Comparison of ENCODE assay signal across 8 mouse cellular contexts in genomic region chr10:81544296-81545160, GRCm38 (mm10). TPM values are rescaled to one million over a fixed set of nuclear protein-coding genes. Genes with fewer than 3 reads are reported as not detected.
A peak's percentile ranks its signal among the peaks of the same experiment; 100 is the strongest.
DNase-seq lines count a peak whose midpoint lies in the region; ATAC-seq and TF ChIP-seq lines count a peak whose summit lies in the region.

No protein-coding gene starts in this region.

- no peak for TF ChIP-seq CTCF in liver, adult 2 months (IDR thresholded peaks at IDR 0.05; ENCODE audit: low read depth, low read length)

- ATAC-seq in hindbrain, embryonic 11.5 days (ENCODE audit: low FRiP score), result peak; percentile 59
- peak; percentile 29 for ATAC-seq in midbrain, embryonic 11.5 days (ENCODE audit: low FRiP score)

- peak overlapping the region; percentile 72 for H3K4me3 ChIP-seq in liver, adult 2 months (ENCODE audit: insufficient read depth, low read depth, low read length)
- H3K4me3 ChIP-seq in brown adipose tissue, adult 24 weeks (ENCODE audit: insufficient read depth, low read depth, low read length), result peak overlapping the region; percentile 77
- H3K4me3 ChIP-seq in hindbrain, embryonic 11.5 days (ENCODE audit: low read depth, low read length), result peak overlapping the region; percentile 90
- peak overlapping the region; percentile 65 for H3K4me3 ChIP-seq in midbrain, embryonic 11.5 days (ENCODE audit: low read depth, low read length)

- H3K27me3 ChIP-seq in liver, adult 2 months (ENCODE audit: control insufficient read depth, insufficient read depth, low read length), result no peaks in the 10 kb centered on the region
- no peaks in the 10 kb centered on the region for H3K27me3 ChIP-seq in hindbrain, embryonic 11.5 days (ENCODE audit: control insufficient read depth, insufficient read depth, low read length)
- H3K27me3 ChIP-seq in midbrain, embryonic 11.5 days (ENCODE audit: control insufficient read depth, insufficient read depth, low read length), result no peaks in the 10 kb centered on the region

- WGBS in liver, adult 2 months, result under 1% methylated on average over 93 of the region's 93 CpGs
- WGBS in hindbrain, embryonic 11.5 days, result under 1% methylated on average over 92 of the region's 93 CpGs
- under 1% methylated on average over 91 of the region's 93 CpGs for WGBS in midbrain, embryonic 11.5 days

- H3K27ac ChIP-seq in liver, adult 2 months (replicated peaks; ENCODE audit: insufficient read depth, low read depth, low read length), result peak overlapping the region; percentile 53
- H3K27ac ChIP-seq in brown adipose tissue, adult 24 weeks (replicated peaks; ENCODE audit: low read depth, low read length), result peak overlapping the region; percentile 89; the same call in 1 of the 2 replicates
- peak overlapping the region; percentile 81 for H3K27ac ChIP-seq in hindbrain, embryonic 11.5 days (ENCODE audit: low read depth, low read length)
- peak overlapping the region; percentile 55; the same call in 1 of the 2 replicates for H3K27ac ChIP-seq in midbrain, embryonic 11.5 days (ENCODE audit: low read depth, low read length)

- no peaks in the 10 kb centered on the region for H3K9me3 ChIP-seq in hindbrain, embryonic 11.5 days (ENCODE audit: control insufficient read depth, low read length)
- no peaks in the 10 kb centered on the region for H3K9me3 ChIP-seq in midbrain, embryonic 11.5 days (ENCODE audit: control insufficient read depth, low read length)

- H3K36me3 ChIP-seq in liver, adult 2 months (ENCODE audit: control insufficient read depth, insufficient read depth, low read length), result no peaks in the 10 kb centered on the region
- no peaks in the 10 kb centered on the region for H3K36me3 ChIP-seq in hindbrain, embryonic 11.5 days (ENCODE audit: control insufficient read depth, insufficient read depth, low read length)
- no peaks in the 10 kb centered on the region for H3K36me3 ChIP-seq in midbrain, embryonic 11.5 days (ENCODE audit: control insufficient read depth, insufficient read depth, low read length)

- peaks cover 51% of the 10 kb centered on the region for H3K79me2 ChIP-seq in liver, adult 2 months (ENCODE audit: control insufficient read depth, insufficient read depth, low read length)

- DNase-seq in liver, adult 2 months (ENCODE audit: extremely low read depth, low read depth, low spot score), result no peak
- no peak for DNase-seq in liver
- no peak for DNase-seq in hindbrain, embryonic 11.5 days (ENCODE audit: low spot score)
- DNase-seq in midbrain, embryonic 11.5 days (ENCODE audit: low spot score, missing footprints), result peak; percentile 94
- no peak for DNase-seq in layer of hippocampus, postnatal 36 days
- no peak for DNase-seq in cerebellum, postnatal 14 days
- DNase-seq in frontal cortex, postnatal 25 days (ENCODE audit: low spot score in 2 of 2), result no peak

- peak overlapping the region; percentile 81 for H3K9ac ChIP-seq in liver, adult 2 months (ENCODE audit: low read depth, low read length)
- peak overlapping the region; percentile 92 for H3K9ac ChIP-seq in hindbrain, embryonic 11.5 days (ENCODE audit: low read depth, low read length)
- peak overlapping the region; percentile 86 for H3K9ac ChIP-seq in midbrain, embryonic 11.5 days (ENCODE audit: low read length)

- H3K4me1 ChIP-seq in liver, adult 2 months (ENCODE audit: control insufficient read depth, insufficient read depth, low read length), result peaks cover 34% of the 10 kb centered on the region
- peaks cover 35% of the 10 kb centered on the region for H3K4me1 ChIP-seq in brown adipose tissue, adult 24 weeks (ENCODE audit: control insufficient read depth, insufficient read depth, insufficient read length, low read length)
- H3K4me1 ChIP-seq in hindbrain, embryonic 11.5 days (replicated peaks; ENCODE audit: control insufficient read depth, insufficient read depth, low read length), result peaks cover 15% of the 10 kb centered on the region
- H3K4me1 ChIP-seq in midbrain, embryonic 11.5 days (ENCODE audit: control insufficient read depth, insufficient read depth, low read length), result peaks cover 23% of the 10 kb centered on the region

- peak overlapping the region; percentile 98 for H3K4me2 ChIP-seq in hindbrain, embryonic 11.5 days (replicated peaks; ENCODE audit: low read depth, low read length)
- H3K4me2 ChIP-seq in midbrain, embryonic 11.5 days, result peak overlapping the region; percentile 82

- 0 out of 2 replicates have a peak, but pooled peaks have one; percentile 37 for TF ChIP-seq POLR2A in liver, adult 2 months (IDR thresholded peaks at IDR 0.05; ENCODE audit: extremely low read depth, insufficient read depth, low read length)

RNA-seq across cellular contexts. Expression of gene Gna11, which starts 0.5 kb away (rescaled TPM):
- total RNA-seq in liver, adult 2 months (2014; rRNA removed), result 20.7 and 27.3 TPM in 2 replicates
- 61.6 and 64.2 TPM in 2 replicates for polyA plus RNA-seq in liver, adult 2 months (2012; rRNA removed)
- 34.1 and 41.1 TPM in 2 replicates for polyA plus RNA-seq in brown adipose tissue, adult 24 weeks (2012; ENCODE audit: insufficient read depth, insufficient read length, missing spikeins)
- polyA plus RNA-seq in hindbrain, embryonic 11.5 days (2014; fragmentation: Nextera tagmentation; extraction: Ambion mirVana), result 57.3 and 61.7 TPM in 2 replicates
- polyA plus RNA-seq in midbrain, embryonic 11.5 days (2014; fragmentation: Nextera tagmentation; extraction: Ambion mirVana), result 55.8 and 59.3 TPM in 2 replicates
- total RNA-seq in layer of hippocampus, postnatal 36 days (2021), result 100 to 1,000 TPM; 113 to 117 TPM

RNA-seq across cellular contexts. Expression of gene Aes, which starts 14.8 kb away (rescaled TPM):
- 200 and 263 TPM in 2 replicates for total RNA-seq in liver, adult 2 months (2014; rRNA removed)
- 1,785 and 2,016 TPM in 2 replicates for polyA plus RNA-seq in liver, adult 2 months (2012; rRNA removed)
- polyA plus RNA-seq in brown adipose tissue, adult 24 weeks (2012; ENCODE audit: insufficient read depth, insufficient read length, missing spikeins), result 679 and 754 TPM in 2 replicates
- polyA plus RNA-seq in hindbrain, embryonic 11.5 days (2014; fragmentation: Nextera tagmentation; extraction: Ambion mirVana), result 264 and 280 TPM in 2 replicates
- 306 and 325 TPM in 2 replicates for polyA plus RNA-seq in midbrain, embryonic 11.5 days (2014; fragmentation: Nextera tagmentation; extraction: Ambion mirVana)
- 100 to 1,000 TPM; 667 to 720 TPM for total RNA-seq in layer of hippocampus, postnatal 36 days (2021)

RNA-seq across cellular contexts. Expression of gene Gna15, which starts 20.5 kb away (rescaled TPM):
- total RNA-seq in liver, adult 2 months (2014; rRNA removed), result 0.94 and 1.1 TPM in 2 replicates
- polyA plus RNA-seq in liver, adult 2 months (2012; rRNA removed), result 0.31 and 0.64 TPM in 2 replicates
- polyA plus RNA-seq in brown adipose tissue, adult 24 weeks (2012; ENCODE audit: insufficient read depth, insufficient read length, missing spikeins), result not detected in 2 replicates
- polyA plus RNA-seq in hindbrain, embryonic 11.5 days (2014; fragmentation: Nextera tagmentation; extraction: Ambion mirVana), result 0.56 and 0.66 TPM in 2 replicates
- polyA plus RNA-seq in midbrain, embryonic 11.5 days (2014; fragmentation: Nextera tagmentation; extraction: Ambion mirVana), result 1.1 and 1.4 TPM in 2 replicates
- 1 to 10 TPM; 3.0 to 3.4 TPM for total RNA-seq in layer of hippocampus, postnatal 36 days (2021)

RNA-seq across cellular contexts. Expression of gene Tle2, which starts 29.8 kb away (rescaled TPM):
- 3.0 and 7.2 TPM in 2 replicates for total RNA-seq in liver, adult 2 months (2014; rRNA removed)
- 35.4 and 56.0 TPM in 2 replicates for polyA plus RNA-seq in liver, adult 2 months (2012; rRNA removed)
- polyA plus RNA-seq in brown adipose tissue, adult 24 weeks (2012; ENCODE audit: insufficient read depth, insufficient read length, missing spikeins), result 3.2 and 4.8 TPM in 2 replicates
- polyA plus RNA-seq in hindbrain, embryonic 11.5 days (2014; fragmentation: Nextera tagmentation; extraction: Ambion mirVana), result 7.2 and 8.8 TPM in 2 replicates
- 6.0 and 6.2 TPM in 2 replicates for polyA plus RNA-seq in midbrain, embryonic 11.5 days (2014; fragmentation: Nextera tagmentation; extraction: Ambion mirVana)
- 10 to 100 TPM; 33.2 to 33.9 TPM for total RNA-seq in layer of hippocampus, postnatal 36 days (2021)

RNA-seq across cellular contexts. Expression of gene S1pr4, which starts 44.6 kb away (rescaled TPM):
- total RNA-seq in liver, adult 2 months (2014; rRNA removed), result 0.28 and 0.40 TPM in 2 replicates
- polyA plus RNA-seq in liver, adult 2 months (2012; rRNA removed), result 1.2 and 1.5 TPM in 2 replicates
- polyA plus RNA-seq in brown adipose tissue, adult 24 weeks (2012; ENCODE audit: insufficient read depth, insufficient read length, missing spikeins), result 0.71 and 0.79 TPM in 2 replicates
- polyA plus RNA-seq in hindbrain, embryonic 11.5 days (2014; fragmentation: Nextera tagmentation; extraction: Ambion mirVana), result 0.15 and 0.24 TPM in 2 replicates
- 0.37 and 0.43 TPM in 2 replicates for polyA plus RNA-seq in midbrain, embryonic 11.5 days (2014; fragmentation: Nextera tagmentation; extraction: Ambion mirVana)
- total RNA-seq in layer of hippocampus, postnatal 36 days (2021), result under 1 TPM; 0.40 to 0.65 TPM
